Mouse (Mus musculus) lung, adult 2 months (tissue): ENCODE data around the gene Wwox.

Source experiments
- CTCF ChIP-seq: fragments of 200-500 bp; IDR thresholded peaks from 2 replicates; pipeline ENCODE4 v1.5.1; 2011; ENCODE audit warnings: mild to moderate bottlenecking, low read length, control low read depth; ENCODE audit not compliant: insufficient read depth
- POLR2A ChIP-seq: fragments of 200-500 bp; IDR thresholded peaks from 2 replicates; pipeline ENCODE4 v1.6.1; 2011; ENCODE audit warnings: low read depth, mild to moderate bottlenecking, control low read depth, low read length, borderline replicate concordance; ENCODE audit errors: extremely low read depth

- TF ChIP-seq POLR2A (no peak), CTCF (no peak)
Observed at GRCm38 (mm10) chr8:115374957-115375356, 935.5 kb downstream of the Wwox start.
